Mouse (Mus musculus) limb, embryonic 15.5 days (tissue): ENCODE measurements around the gene Plcl1. TPM values are rescaled to one million over a fixed set of nuclear protein-coding genes. Genes with fewer than 3 reads are reported as not detected.

Experiments
- ATAC-seq: fragments of 200-750 bp; cut with Nextera tagmentation; 2 replicates; pipeline ENCODE4 v1.8.0; 2017; ENCODE audit warnings: low read depth, moderate TSS enrichment; ENCODE audit not compliant: insufficient number of reproducible peaks, low FRiP score, low TSS enrichment
- H3K27ac ChIP-seq: fragments of 300-500 bp; sonication (generic); 2 replicates; pipeline ENCODE4 v1.5.1; 2015; ENCODE audit warnings: moderate library complexity, mild to moderate bottlenecking, inconsistent platforms
- H3K27me3 ChIP-seq: fragments of 300-500 bp; sonication (generic); 2 replicates; pipeline ENCODE4 v1.6.1; 2015; ENCODE audit warnings: inconsistent platforms
- H3K36me3 ChIP-seq: fragments of 300-500 bp; sonication (generic); 2 replicates; pipeline ENCODE4 v1.6.1; 2015; ENCODE audit warnings: inconsistent platforms
- H3K4me1 ChIP-seq: fragments of 300-500 bp; sonication (generic); 2 replicates; pipeline ENCODE4 v1.6.1; 2015; ENCODE audit warnings: inconsistent platforms
- H3K4me2 ChIP-seq: fragments of 300-500 bp; sonication (generic); 2 replicates; pipeline ENCODE4 v1.6.1; 2015; ENCODE audit warnings: mild to moderate bottlenecking, inconsistent platforms
- H3K4me3 ChIP-seq: fragments of 300-500 bp; sonication (generic); 2 replicates; pipeline ENCODE4 v1.5.1; 2015; ENCODE audit warnings: mild to moderate bottlenecking, inconsistent platforms
- H3K9ac ChIP-seq: fragments of 300-500 bp; sonication (generic); 2 replicates; pipeline ENCODE4 v1.6.1; 2015; ENCODE audit warnings: inconsistent platforms
- H3K9me3 ChIP-seq: fragments of 300-500 bp; sonication (generic); 2 replicates; pipeline ENCODE4 v1.6.1; 2016; ENCODE audit warnings: inconsistent platforms
- WGBS: fragments of 180-500 bp; shearing (Covaris S2); methylation state at CpG from one replicate; pipeline ENCODE4 v1.1.7; 2015; 5-methylcytosine and 5-hydroxymethylcytosine counted together
- polyA plus RNA-seq: library from polyadenylated mRNA; unstranded; fragments of >200 nt; fragmentation: Nextera tagmentation; extraction: Ambion mirVana; gene quantifications from 2 replicates; pipeline ENCODE4 v1.2.1, GENCODE M21; 2015

Plcl1 gene
- polyA plus RNA-seq, 1 experiment from 2014 or later = 2.4 TPM

DNA sequence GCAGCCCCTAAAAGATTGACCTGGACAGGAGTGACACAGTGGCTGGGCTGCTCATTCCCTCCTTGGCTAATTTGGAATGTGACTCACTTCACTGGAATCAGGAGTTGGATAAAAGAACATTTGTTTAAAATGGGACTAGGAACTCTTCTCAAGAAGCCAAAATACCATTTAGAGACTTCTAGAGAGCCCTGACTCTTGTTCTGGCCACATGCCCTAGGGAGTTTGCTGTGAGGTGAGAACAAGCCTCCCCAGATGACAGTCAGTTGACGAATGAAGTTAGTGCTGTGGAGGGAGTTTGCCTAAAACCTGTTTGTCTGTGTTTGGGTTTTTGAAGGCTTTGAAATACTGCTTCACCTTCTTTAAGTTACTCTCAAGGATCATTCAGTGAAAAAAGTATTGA is 128.1 kb downstream of the Plcl1 start:
- 48% methylated on average over 1 of the region's 1 CpGs for WGBS
- H3K4me1 ChIP-seq = peaks cover 3% of the 10 kb centered on the region
- no peaks in the 10 kb centered on the region for H3K27me3 ChIP-seq
- H3K9me3 ChIP-seq = no peaks in the 10 kb centered on the region
- H3K4me2 ChIP-seq = no peak overlapping the region
- ATAC-seq = no peak
- H3K4me3 ChIP-seq = no peak overlapping the region
- H3K27ac ChIP-seq = no peak overlapping the region
- no peak overlapping the region for H3K9ac ChIP-seq
- no peaks in the 10 kb centered on the region for H3K36me3 ChIP-seq

- Histone ChIP-seq H3K9me3 (no peaks in the 10 kb centered on the region), H3K27ac (no peak overlapping the region), H3K27me3 (no peaks in the 10 kb centered on the region), H3K36me3 (no peaks in the 10 kb centered on the region), H3K9ac (no peak overlapping the region), H3K4me1 (no peaks in the 10 kb centered on the region), H3K4me2 (no peak overlapping the region), H3K4me3 (no peak overlapping the region)
- 84% methylated on average over 3 of the region's 3 CpGs for WGBS
- ATAC-seq = no peak
Measured at GRCm38 (mm10) chr1:55554405-55554804, 148.7 kb downstream of the Plcl1 start.

GRCm38 (mm10) chr1:55557960-55558359 is 152.2 kb downstream of the Plcl1 start:
- no peak for ATAC-seq
- H3K9me3 ChIP-seq = no peaks in the 10 kb centered on the region
- 78% methylated on average over 7 of the region's 7 CpGs for WGBS
- no peak overlapping the region for H3K9ac ChIP-seq
- no peaks in the 10 kb centered on the region for H3K36me3 ChIP-seq
- H3K4me3 ChIP-seq = no peak overlapping the region
- H3K4me2 ChIP-seq = no peak overlapping the region
- no peaks in the 10 kb centered on the region for H3K4me1 ChIP-seq
- H3K27ac ChIP-seq = no peak overlapping the region
- no peaks in the 10 kb centered on the region for H3K27me3 ChIP-seq

- no peak overlapping the region for H3K9ac ChIP-seq
- no peak overlapping the region for H3K4me2 ChIP-seq
- H3K4me1 ChIP-seq = no peaks in the 10 kb centered on the region
- WGBS = 60% methylated on average over 1 of the region's 1 CpGs
- no peak for ATAC-seq
- no peaks in the 10 kb centered on the region for H3K9me3 ChIP-seq
- H3K27me3 ChIP-seq = no peaks in the 10 kb centered on the region
- H3K36me3 ChIP-seq = no peaks in the 10 kb centered on the region
- no peak overlapping the region for H3K4me3 ChIP-seq
- H3K27ac ChIP-seq = no peak overlapping the region
Measured at GRCm38 (mm10) chr1:55558409-55558808, 152.7 kb downstream of the Plcl1 start.

DNA sequence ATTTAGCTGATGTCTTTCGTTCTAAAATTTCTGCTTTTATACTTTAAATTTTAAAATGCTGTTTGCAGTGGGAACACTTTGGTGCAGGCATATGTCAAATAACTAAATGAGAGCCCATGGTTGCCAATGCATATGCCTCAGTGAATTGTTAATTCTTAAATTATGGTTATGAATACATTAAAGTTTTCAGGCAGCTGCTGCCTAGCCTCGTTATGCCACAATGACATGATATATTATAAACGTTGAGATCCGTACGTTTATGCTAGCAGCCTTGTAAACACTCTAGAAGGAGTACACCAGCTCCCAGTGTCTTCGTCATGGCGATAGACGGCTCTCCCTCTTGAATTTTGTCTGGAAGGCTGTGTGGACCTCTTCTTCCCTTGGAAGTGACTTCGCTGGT is 154.3 kb downstream of the Plcl1 start:
- no peaks in the 10 kb centered on the region for H3K4me1 ChIP-seq
- no peaks in the 10 kb centered on the region for H3K36me3 ChIP-seq
- 68% methylated on average over 9 of the region's 9 CpGs for WGBS
- no peak overlapping the region for H3K9ac ChIP-seq
- no peaks in the 10 kb centered on the region for H3K27me3 ChIP-seq
- no peaks in the 10 kb centered on the region for H3K9me3 ChIP-seq
- H3K4me3 ChIP-seq = no peak overlapping the region
- ATAC-seq = no peak
- no peak overlapping the region for H3K4me2 ChIP-seq
- H3K27ac ChIP-seq = no peak overlapping the region

GRCm38 (mm10) chr1:55565933-55566332 is 160.2 kb downstream of the Plcl1 start:
- H3K9me3 ChIP-seq = no peaks in the 10 kb centered on the region
- no peak overlapping the region for H3K4me3 ChIP-seq
- 56% methylated on average over 6 of the region's 6 CpGs for WGBS
- H3K9ac ChIP-seq = no peak overlapping the region
- no peak overlapping the region for H3K27ac ChIP-seq
- no peaks in the 10 kb centered on the region for H3K36me3 ChIP-seq
- H3K27me3 ChIP-seq = no peaks in the 10 kb centered on the region
- no peak overlapping the region for H3K4me2 ChIP-seq
- H3K4me1 ChIP-seq = no peaks in the 10 kb centered on the region
- no peak for ATAC-seq

GRCm38 (mm10) chr1:55567801-55568360 is 162.2 kb downstream of the Plcl1 start:
- no peaks in the 10 kb centered on the region for H3K9me3 ChIP-seq
- H3K4me3 ChIP-seq = no peak overlapping the region
- H3K4me1 ChIP-seq = no peaks in the 10 kb centered on the region
- ATAC-seq = no peak
- no peaks in the 10 kb centered on the region for H3K27me3 ChIP-seq
- no peak overlapping the region for H3K4me2 ChIP-seq
- no peak overlapping the region for H3K27ac ChIP-seq
- H3K9ac ChIP-seq = no peak overlapping the region
- H3K36me3 ChIP-seq = no peaks in the 10 kb centered on the region
- 68% methylated on average over 5 of the region's 5 CpGs for WGBS

- Histone ChIP-seq H3K27me3 (no peaks in the 10 kb centered on the region), H3K9me3 (no peaks in the 10 kb centered on the region), H3K9ac (no peak overlapping the region), H3K27ac (no peak overlapping the region), H3K36me3 (no peaks in the 10 kb centered on the region), H3K4me1 (no peaks in the 10 kb centered on the region), H3K4me3 (no peak overlapping the region), H3K4me2 (no peak overlapping the region)
- WGBS = 60% methylated on average over 5 of the region's 5 CpGs
- no peak for ATAC-seq
Measured at GRCm38 (mm10) chr1:55570225-55570624, 164.5 kb downstream of the Plcl1 start.

GRCm38 (mm10) chr1:55571399-55571798 is 165.7 kb downstream of the Plcl1 start:
- WGBS = 91% methylated on average over 4 of the region's 4 CpGs
- no peak overlapping the region for H3K4me2 ChIP-seq
- H3K27ac ChIP-seq = no peak overlapping the region
- H3K9ac ChIP-seq = no peak overlapping the region
- no peaks in the 10 kb centered on the region for H3K4me1 ChIP-seq
- ATAC-seq = no peak
- H3K9me3 ChIP-seq = no peaks in the 10 kb centered on the region
- no peaks in the 10 kb centered on the region for H3K27me3 ChIP-seq
- H3K4me3 ChIP-seq = no peak overlapping the region
- H3K36me3 ChIP-seq = no peaks in the 10 kb centered on the region

GRCm38 (mm10) chr1:55572202-55572601 is 166.5 kb downstream of the Plcl1 start:
- no peak overlapping the region for H3K4me2 ChIP-seq
- H3K9ac ChIP-seq = no peak overlapping the region
- H3K36me3 ChIP-seq = no peaks in the 10 kb centered on the region
- no peaks in the 10 kb centered on the region for H3K27me3 ChIP-seq
- no peak overlapping the region for H3K4me3 ChIP-seq
- H3K27ac ChIP-seq = no peak overlapping the region
- ATAC-seq = no peak
- H3K9me3 ChIP-seq = no peaks in the 10 kb centered on the region
- no peaks in the 10 kb centered on the region for H3K4me1 ChIP-seq

GRCm38 (mm10) chr1:55572664-55573063 is 166.9 kb downstream of the Plcl1 start:
- Histone ChIP-seq H3K27ac (no peak overlapping the region), H3K27me3 (no peaks in the 10 kb centered on the region), H3K9ac (no peak overlapping the region), H3K36me3 (no peaks in the 10 kb centered on the region), H3K9me3 (no peaks in the 10 kb centered on the region), H3K4me3 (no peak overlapping the region), H3K4me2 (no peak overlapping the region), H3K4me1 (no peaks in the 10 kb centered on the region)
- WGBS = 84% methylated on average over 3 of the region's 3 CpGs
- ATAC-seq = no peak

- Histone ChIP-seq H3K9ac (no peak overlapping the region), H3K4me2 (no peak overlapping the region), H3K9me3 (no peaks in the 10 kb centered on the region), H3K27me3 (no peaks in the 10 kb centered on the region), H3K4me3 (no peak overlapping the region), H3K36me3 (no peaks in the 10 kb centered on the region), H3K4me1 (no peaks in the 10 kb centered on the region), H3K27ac (no peak overlapping the region)
- no peak for ATAC-seq
- WGBS = 28% methylated on average over 2 of the region's 2 CpGs
Measured at GRCm38 (mm10) chr1:55575916-55576315, 170.2 kb downstream of the Plcl1 start.

DNA sequence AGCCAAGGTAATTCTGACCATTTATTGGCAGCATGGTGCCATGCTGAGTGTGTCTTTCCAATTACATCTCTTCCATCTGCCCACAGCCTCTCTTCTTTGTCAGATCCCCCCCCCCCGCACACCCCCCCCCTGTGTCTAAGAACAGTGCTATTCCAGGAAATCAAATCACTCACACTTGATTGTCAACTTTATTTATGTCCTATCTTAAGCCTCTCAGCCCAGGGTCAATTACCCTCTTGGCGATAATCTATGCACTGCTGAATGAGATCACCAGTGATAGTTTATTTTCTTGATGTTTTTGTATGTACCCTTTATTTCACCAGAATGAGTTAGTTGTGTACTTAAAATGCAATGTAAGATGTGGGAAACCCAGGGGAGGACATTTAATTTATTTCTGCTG is 176.0 kb downstream of the Plcl1 start:
- Histone ChIP-seq H3K4me1 (no peaks in the 10 kb centered on the region), H3K4me2 (no peak overlapping the region), H3K9me3 (no peaks in the 10 kb centered on the region), H3K27me3 (no peaks in the 10 kb centered on the region), H3K4me3 (no peak overlapping the region), H3K9ac (no peak overlapping the region), H3K36me3 (no peaks in the 10 kb centered on the region), H3K27ac (no peak overlapping the region)
- no peak for ATAC-seq
- 75% methylated on average over 2 of the region's 2 CpGs for WGBS
